Mouse (Mus musculus): ENCODE results near the gene Irf2.

- TF ChIP-seq KAT2A (conservative IDR thresholded peaks at IDR 0.05; ENCODE audit: low read depth, low read length) (no peak), TBP (IDR thresholded peaks at IDR 0.05; ENCODE audit: low read depth, low read length) (no peak), MYB (IDR thresholded peaks at IDR 0.05; ENCODE audit: low read depth, low read length) (no peak), TAL1 (IDR thresholded peaks at IDR 0.05; ENCODE audit: low read length) (no peak), POLR2A (IDR thresholded peaks at IDR 0.05; ENCODE audit: control insufficient read depth in 1 of 2, insufficient read depth in 1 of 2, low read depth in 1 of 2, low read length in 2 of 2, poor library complexity in 1 of 2) (no peak), GATA1 (IDR thresholded peaks at IDR 0.05; ENCODE audit: low read depth, low read length) (no peak), MAZ (IDR thresholded peaks at IDR 0.05; ENCODE audit: low read depth, low read length) (no peak), CHD1 (IDR thresholded peaks at IDR 0.05; ENCODE audit: low read depth, low read length) (no peak), CTCF (IDR thresholded peaks at IDR 0.05 in 2 of 3, conservative IDR thresholded peaks at IDR 0.05 in 1 of 3; ENCODE audit: control insufficient read depth in 1 of 3, insufficient read depth in 1 of 3, low read depth in 2 of 3, low read length in 3 of 3, poor library complexity in 1 of 3, severe bottlenecking in 1 of 3) (no peak), NELFE (IDR thresholded peaks at IDR 0.05; ENCODE audit: low read depth, low read length) (no peak), EP300 (IDR thresholded peaks at IDR 0.05; ENCODE audit: low read depth in 1 of 2, low read length in 2 of 2) (no peak), BHLHE40 (IDR thresholded peaks at IDR 0.05; ENCODE audit: borderline replicate concordance, low read depth, low read length) (no peak)
These were observed 120.3 kb downstream of the Irf2 start for GRCm38 (mm10) chr8:46859847-46860167.
